Mouse (Mus musculus) urinary bladder, postnatal 14 days (tissue): ENCODE data around the gene Neurl3.

ENCODE experiments used
- DNase-seq: peaks from one replicate; pipeline ENCODE4 v3.0.0; 2021; ENCODE audit warnings: low spot score

The Neurl3 gene

GRCm38 (mm10) chr1:36274455-36274854 is at the start of gene Neurl3:
TSS of gene Neurl3 (minus strand) at chr1:36274679.
- no peak for DNase-seq

- peak; percentile 63 for DNase-seq
These were observed 49.4 kb upstream of the Neurl3 start for GRCm38 (mm10) chr1:36323746-36324448.

- DNase-seq: no peak
These were observed 48.6 kb upstream of the Neurl3 start for GRCm38 (mm10) chr1:36323076-36323475.

GRCm38 (mm10) chr1:36321829-36322573 is 47.5 kb upstream of the Neurl3 start:
- no peak for DNase-seq

GRCm38 (mm10) chr1:36321164-36321563 is 46.7 kb upstream of the Neurl3 start:
- no peak for DNase-seq

- no peak for DNase-seq
These were observed 41.3 kb upstream of the Neurl3 start for GRCm38 (mm10) chr1:36315776-36316100.

- no peak for DNase-seq
These were observed 40.7 kb upstream of the Neurl3 start for GRCm38 (mm10) chr1:36314959-36315775.

- DNase-seq: no peak
These were observed 35.0 kb upstream of the Neurl3 start for GRCm38 (mm10) chr1:36309498-36309901.

GRCm38 (mm10) chr1:36308966-36309475 is 34.5 kb upstream of the Neurl3 start:
- no peak for DNase-seq

- DNase-seq: no peak
These were observed 34.0 kb upstream of the Neurl3 start for GRCm38 (mm10) chr1:36308451-36308901.

- DNase-seq: peak; percentile 85
These were observed 33.2 kb upstream of the Neurl3 start, which contains the start of gene Arid5a for GRCm38 (mm10) chr1:36307495-36308280. TSS of gene Arid5a (plus strand) at chr1:36307733.

- DNase-seq: no peak
These were observed 32.6 kb upstream of the Neurl3 start for GRCm38 (mm10) chr1:36307121-36307494.

- DNase-seq: no peak
These were observed 31.6 kb upstream of the Neurl3 start for GRCm38 (mm10) chr1:36306120-36306519.

GRCm38 (mm10) chr1:36304764-36305163 is 30.3 kb upstream of the Neurl3 start:
- DNase-seq: no peak

- DNase-seq: peak; percentile 86
These were observed 29.2 kb upstream of the Neurl3 start for GRCm38 (mm10) chr1:36303381-36304320.

- DNase-seq: no peak
These were observed 28.5 kb upstream of the Neurl3 start for GRCm38 (mm10) chr1:36302957-36303356.

GRCm38 (mm10) chr1:36302273-36302672 is 27.8 kb upstream of the Neurl3 start:
- no peak for DNase-seq

GRCm38 (mm10) chr1:36300486-36300885 is 26.0 kb upstream of the Neurl3 start:
- DNase-seq: no peak

GRCm38 (mm10) chr1:36299676-36300075 is 25.2 kb upstream of the Neurl3 start:
- no peak for DNase-seq

GRCm38 (mm10) chr1:36299126-36299525 is 24.6 kb upstream of the Neurl3 start:
- DNase-seq: no peak
